Mouse (Mus musculus): ENCODE measurements at regions not wholly inside any gene's neighbourhood (a gene's known extent, or its start where the extent isn't known, plus 50 kb on each side); places are given as distances from the start of the nearest gene placed in this dataset.

GRCm38 (mm10) chr15:8903651-8904050 is 64.1 kb upstream of the Ranbp3l start:
- DNase-seq, result no peak

- DNase-seq, result no peak
Observed at GRCm38 (mm10) chr15:8897487-8898158, 70.1 kb upstream of the Ranbp3l start.

DNA sequence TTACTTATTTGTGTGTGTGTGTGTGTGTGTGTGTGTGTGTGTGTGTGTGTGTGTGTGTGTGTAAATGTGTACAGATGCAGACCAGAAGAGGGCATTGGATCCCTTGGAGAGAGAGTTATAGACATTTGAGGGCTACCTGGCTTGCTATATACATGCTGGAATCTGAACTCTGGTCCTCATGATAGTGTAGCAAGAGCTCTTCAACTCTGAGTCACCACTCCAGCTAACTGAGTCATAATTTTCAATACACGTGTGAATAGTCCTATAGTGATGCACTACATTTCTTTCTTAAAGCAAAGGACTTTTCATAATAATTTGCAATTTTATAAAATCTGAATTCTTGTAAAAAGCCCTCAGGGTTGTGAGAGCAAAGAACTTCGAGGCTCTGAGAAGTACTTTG is 70.9 kb upstream of the Ranbp3l start:
- DNase-seq, result no peak

- DNase-seq, result peak; percentile 31
Observed at GRCm38 (mm10) chr15:8896391-8896790, 71.4 kb upstream of the Ranbp3l start.

DNA sequence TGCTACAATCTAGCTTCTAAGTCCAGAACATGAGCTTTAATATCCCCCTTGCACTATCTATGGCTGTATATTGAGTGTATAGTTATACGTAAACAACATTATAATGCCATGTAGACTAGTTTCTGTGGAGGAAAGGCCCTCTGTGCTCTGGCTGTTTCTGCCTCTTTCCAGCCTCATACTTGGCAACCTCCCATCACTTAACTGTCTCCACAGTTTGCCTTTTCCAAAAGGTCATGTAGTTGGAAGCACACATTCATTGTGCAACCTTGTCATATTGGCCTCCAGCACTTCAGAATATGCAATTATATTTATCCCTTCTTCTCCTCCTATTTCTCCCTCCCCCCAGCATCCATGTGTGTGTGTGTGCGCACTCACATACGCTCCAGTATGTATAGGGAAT is 82.2 kb upstream of the Ranbp3l start:
- no peak for DNase-seq

- DNase-seq, result no peak
Observed at GRCm38 (mm10) chr15:8884608-8885467, 82.9 kb upstream of the Ranbp3l start.

- DNase-seq, result no peak
Observed at GRCm38 (mm10) chr15:8882880-8883539, 84.7 kb upstream of the Ranbp3l start.

DNA sequence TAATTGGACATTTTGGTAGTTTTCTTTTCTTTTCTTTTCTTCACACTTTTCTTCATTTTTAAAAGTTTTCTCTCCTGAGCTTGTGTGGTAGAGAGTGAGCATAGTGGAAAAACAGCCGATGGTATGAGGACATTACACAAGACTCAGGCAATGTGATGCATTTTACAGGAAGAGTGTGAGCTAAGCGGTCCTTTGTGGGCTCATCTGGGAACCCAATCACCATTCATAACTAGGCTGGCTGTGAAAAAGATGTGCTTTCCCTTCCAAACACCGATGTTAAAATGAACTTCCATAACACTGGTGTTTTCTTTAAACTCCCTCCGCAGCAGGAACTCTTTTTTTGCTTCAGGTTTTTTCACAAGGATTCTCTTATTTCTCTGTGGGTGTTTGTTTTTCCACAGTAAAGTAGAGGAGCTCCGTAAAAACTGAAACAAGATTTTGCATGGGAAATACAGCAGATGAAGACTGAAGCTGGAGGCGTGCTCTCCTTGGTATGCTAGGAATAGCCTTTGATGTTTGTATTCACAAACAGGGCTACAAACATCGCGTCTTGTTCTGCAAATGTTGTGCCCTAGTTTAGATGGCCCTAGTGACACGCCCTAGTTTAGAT is 92.8 kb upstream of the Ranbp3l start:
- no peak for DNase-seq

DNA sequence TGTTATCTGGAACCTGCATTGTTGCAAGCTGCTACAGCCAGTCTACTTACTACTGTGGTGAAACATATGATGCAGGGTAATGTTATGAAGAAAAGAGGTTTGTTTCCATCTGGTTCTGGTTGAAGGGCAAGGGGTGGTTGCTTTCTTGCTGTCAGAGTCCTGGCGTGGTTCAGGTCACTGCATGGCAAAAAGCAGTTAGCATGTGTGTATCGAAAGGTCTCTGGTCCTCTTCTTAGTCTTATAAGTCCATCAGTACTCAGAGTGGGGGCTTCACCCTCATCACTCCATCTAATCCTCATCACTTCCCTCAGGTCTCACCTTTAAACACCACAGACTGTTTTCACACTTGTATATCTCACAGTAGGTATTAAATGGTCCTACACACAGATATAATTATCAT is 99.7 kb upstream of the Ranbp3l start:
- DNase-seq, result no peak

- DNase-seq, result no peak
Observed at GRCm38 (mm10) chr15:8867160-8867891, 100.4 kb upstream of the Ranbp3l start.

- DNase-seq, result peak; percentile 20
Observed at GRCm38 (mm10) chr15:8865089-8865933, 102.4 kb upstream of the Ranbp3l start.

DNA sequence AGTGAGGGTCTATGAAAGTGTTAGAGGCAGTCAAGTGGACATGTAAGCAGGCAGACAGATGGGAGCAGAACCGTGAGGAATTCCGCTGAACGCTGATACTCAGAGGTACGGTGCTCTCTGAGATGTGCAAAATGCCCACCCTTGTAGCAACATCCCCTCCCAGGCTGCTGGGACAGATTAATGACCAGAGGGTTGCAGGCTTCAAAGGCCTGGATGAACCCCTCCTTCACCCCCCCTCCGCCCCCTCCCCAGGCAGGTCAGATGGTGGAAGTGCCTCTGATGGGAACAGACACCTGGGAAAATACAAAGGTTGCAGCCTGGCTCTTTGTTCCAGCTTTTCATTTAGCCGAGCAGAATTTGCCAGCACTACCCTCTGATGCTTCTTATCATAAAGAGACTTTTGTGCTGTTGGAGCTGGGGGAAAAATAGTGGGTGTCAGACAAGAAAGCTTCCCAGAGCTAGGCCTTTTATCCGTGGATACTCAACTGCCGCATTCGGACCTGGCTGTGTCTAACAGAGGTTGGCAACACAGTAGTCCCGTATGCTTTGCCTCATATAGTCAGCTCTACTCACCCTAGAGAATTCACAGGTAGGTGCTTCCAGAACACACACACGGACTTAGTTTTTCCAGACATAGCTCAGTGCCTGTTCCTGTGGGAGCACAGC is 111.2 kb upstream of the Ranbp3l start:
- no peak for DNase-seq

DNA sequence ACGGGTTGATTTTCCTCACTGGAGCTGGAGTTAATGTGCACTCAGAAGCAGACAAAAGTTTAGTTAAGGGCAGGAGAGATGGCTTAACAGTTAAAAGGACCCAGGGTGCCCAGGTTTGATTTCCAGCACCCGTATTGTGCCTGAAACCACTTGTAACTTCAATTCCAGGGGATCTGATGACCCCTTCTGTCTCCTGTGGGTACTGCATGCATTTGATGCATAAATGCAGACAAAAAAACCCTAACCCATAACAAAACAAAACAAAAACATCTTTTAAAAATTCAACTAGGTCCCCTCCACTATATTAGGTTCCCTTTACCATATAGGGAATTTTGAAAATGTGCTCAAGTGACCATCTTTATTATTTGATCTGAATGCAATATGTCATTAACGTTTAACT is 112.2 kb upstream of the Ranbp3l start:
- DNase-seq, result no peak

- DNase-seq, result no peak
Observed at GRCm38 (mm10) chr15:8854336-8854735, 113.4 kb upstream of the Ranbp3l start.

- DNase-seq, result no peak
Observed at GRCm38 (mm10) chr15:8850996-8851395, 116.8 kb upstream of the Ranbp3l start.

- DNase-seq, result no peak
Observed at GRCm38 (mm10) chr15:8849413-8849812, 118.3 kb upstream of the Ranbp3l start.

DNA sequence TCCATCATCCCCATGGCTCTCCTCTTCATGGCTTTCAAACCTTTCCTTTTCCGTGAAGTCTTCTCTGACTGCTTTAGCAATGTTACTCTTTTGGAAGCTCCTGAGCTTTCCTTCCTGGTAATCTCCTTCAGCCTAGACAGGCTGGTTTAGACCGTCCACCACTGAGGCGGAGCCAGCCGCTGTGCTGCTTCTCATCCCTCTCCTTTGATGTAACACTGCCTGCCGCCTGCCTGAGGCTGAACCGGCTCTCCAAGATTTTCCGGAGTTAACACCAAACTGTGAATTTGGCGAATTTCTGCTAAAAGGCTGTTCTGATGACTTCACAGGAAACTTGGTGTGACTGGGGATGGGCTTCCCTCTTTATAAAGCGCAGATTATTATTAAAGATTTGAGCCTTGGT is 125.6 kb upstream of the Ranbp3l start:
- no peak for DNase-seq

- DNase-seq, result no peak
Observed at GRCm38 (mm10) chr15:8839462-8839861, 128.3 kb upstream of the Ranbp3l start.

DNA sequence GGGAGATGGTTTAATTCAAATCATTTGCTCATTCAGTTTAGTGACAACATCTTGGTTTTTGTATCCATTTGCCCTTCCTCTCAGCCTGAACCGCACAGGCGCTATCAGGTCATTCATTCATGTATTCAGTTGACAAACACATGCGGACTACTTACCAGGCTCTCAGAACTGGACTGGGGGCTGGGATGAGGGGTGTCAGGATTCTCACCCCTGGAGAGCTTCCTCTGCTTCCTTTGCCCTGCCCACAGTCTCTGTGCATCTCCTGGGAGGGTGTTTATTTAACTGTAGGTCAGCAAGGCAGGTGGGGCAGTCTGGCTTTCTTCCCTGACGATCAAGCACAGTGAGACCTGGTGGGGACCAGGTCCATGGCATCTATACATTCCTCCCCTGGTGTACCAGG is 123.6 kb upstream of the Slc1a3 start:
- no peak for DNase-seq

DNA sequence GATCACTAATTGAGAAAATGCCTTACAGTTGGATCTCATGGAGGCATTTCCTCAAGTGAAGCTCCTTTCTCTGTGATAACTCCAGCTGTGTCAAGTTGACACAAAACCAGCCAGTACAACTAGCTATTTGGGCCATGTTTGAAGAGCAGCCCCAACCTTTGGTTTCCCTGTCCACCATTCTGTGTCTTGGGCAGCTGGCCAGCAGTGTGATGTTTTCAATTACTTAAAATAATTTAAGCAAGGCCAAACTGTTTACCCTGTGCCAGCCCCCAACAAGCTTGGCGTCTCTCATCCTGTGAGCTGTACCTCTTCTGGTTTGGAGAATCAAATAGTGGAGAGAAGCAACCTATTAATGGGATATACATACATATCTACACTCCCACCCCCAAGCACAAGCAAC is 122.4 kb upstream of the Slc1a3 start:
- DNase-seq, result no peak
